Mouse (Mus musculus) left cerebral cortex, postnatal 4 days (tissue): Measurements from ENCODE around the gene Tbxas1. TPM values are rescaled to one million over a fixed set of nuclear protein-coding genes. Genes with fewer than 3 reads are reported as not detected.
A peak's percentile ranks its signal among the peaks of the same experiment; 100 is the strongest.

Source experiments
- DNase-seq: peaks from one replicate; pipeline ENCODE4 v3.0.0-alpha.2; 2022
- intact Hi-C: fragments of 180-260 bp; cut with DNase I; formaldehyde crosslinking; loops from one replicate; pipeline ENCODE4 v1.15.1; 2025
- total RNA-seq, 2 experiments: library from RNA; stranded (reverse); gene quantifications; 2 replicates each; pipeline ENCODE4 v1.2.3; 2021

Gene Tbxas1
- total RNA-seq, 2 experiments from 2014 or later, result 1.3 to 1.4 TPM

GRCm38 (mm10) chr6:38920141-38920540 is 44.9 kb downstream of the Tbxas1 start:
- intact Hi-C loops, result no loop called here

GRCm38 (mm10) chr6:38921095-38921809 is 46.0 kb downstream of the Tbxas1 start:
- DNase-seq, result no peak
- intact Hi-C loops, result no loop called here

More at GRCm38 (mm10) chr6:38920141-38920540, 44.9 kb downstream of the Tbxas1 start:
- no peak for DNase-seq

GRCm38 (mm10) chr6:38921810-38922116 is 46.6 kb downstream of the Tbxas1 start:
- intact Hi-C loops, result no loop called here
- no peak for DNase-seq

GRCm38 (mm10) chr6:38922517-38922916 is 47.3 kb downstream of the Tbxas1 start:
- peak; percentile 41 for DNase-seq
- intact Hi-C loops, result no loop called here

- DNase-seq, result no peak
- intact Hi-C loops, result no loop called here
Observed at GRCm38 (mm10) chr6:38923450-38923849, 48.2 kb downstream of the Tbxas1 start.

- intact Hi-C loops, result no loop called here
- no peak for DNase-seq
Observed at GRCm38 (mm10) chr6:38923870-38924817, 48.9 kb downstream of the Tbxas1 start.

- intact Hi-C loops, result no loop called here
- DNase-seq, result peak; percentile 22
Observed at GRCm38 (mm10) chr6:38925719-38926118, 50.5 kb downstream of the Tbxas1 start.

GRCm38 (mm10) chr6:38926135-38926962 is 51.1 kb downstream of the Tbxas1 start:
- intact Hi-C loops, result no loop called here
- peak; percentile 17 for DNase-seq

- DNase-seq, result no peak
- intact Hi-C loops, result no loop called here
Observed at GRCm38 (mm10) chr6:38926963-38927361, 51.8 kb downstream of the Tbxas1 start.

GRCm38 (mm10) chr6:38928489-38928888 is 53.3 kb downstream of the Tbxas1 start:
- DNase-seq, result no peak

GRCm38 (mm10) chr6:38936009-38936408 is 60.8 kb downstream of the Tbxas1 start:
- intact Hi-C loops, result no loop called here
- no peak for DNase-seq

More at GRCm38 (mm10) chr6:38928489-38928888, 53.3 kb downstream of the Tbxas1 start:
- intact Hi-C loops, result no loop called here

GRCm38 (mm10) chr6:38938421-38938820 is 63.2 kb downstream of the Tbxas1 start:
- intact Hi-C loops, result no loop called here
- DNase-seq, result no peak

- intact Hi-C loops, result no loop called here
- DNase-seq, result no peak
Observed at GRCm38 (mm10) chr6:38939096-38939495, 63.9 kb downstream of the Tbxas1 start.

GRCm38 (mm10) chr6:38941016-38941415 is 65.8 kb downstream of the Tbxas1 start:
- intact Hi-C loops, result no loop called here
- DNase-seq, result no peak

- intact Hi-C loops, result no loop called here
Observed at GRCm38 (mm10) chr6:38942771-38943170, 67.6 kb downstream of the Tbxas1 start.

GRCm38 (mm10) chr6:38944392-38944791 is 69.2 kb downstream of the Tbxas1 start:
- no peak for DNase-seq
- intact Hi-C loops, result no loop called here

More at GRCm38 (mm10) chr6:38942771-38943170, 67.6 kb downstream of the Tbxas1 start:
- no peak for DNase-seq

- no peak for DNase-seq
- intact Hi-C loops, result no loop called here
Observed at GRCm38 (mm10) chr6:38944826-38945225, 69.6 kb downstream of the Tbxas1 start.

- no peak for DNase-seq
- intact Hi-C loops, result no loop called here
Observed at GRCm38 (mm10) chr6:38945681-38946080, 70.5 kb downstream of the Tbxas1 start.

GRCm38 (mm10) chr6:38947282-38947681 is 72.1 kb downstream of the Tbxas1 start:
- DNase-seq, result no peak
- intact Hi-C loops, result no loop called here

GRCm38 (mm10) chr6:38949683-38950161 is 74.5 kb downstream of the Tbxas1 start:
- no peak for DNase-seq
- intact Hi-C loops, result no loop called here

GRCm38 (mm10) chr6:38950341-38950740 is 75.1 kb downstream of the Tbxas1 start:
- intact Hi-C loops, result no loop called here

More at GRCm38 (mm10) chr6:38950341-38950740, 75.1 kb downstream of the Tbxas1 start:
- DNase-seq, result no peak
